Mouse (Mus musculus): ENCODE measurements at regions not wholly inside any gene's neighbourhood (a gene's known extent, or its start where the extent isn't known, plus 50 kb on each side); places are given as distances from the start of the nearest gene placed in this dataset.

- 73% methylated on average over 2 of the region's 2 CpGs for WGBS
- no peak overlapping the region for H3K4me2 ChIP-seq (replicated peaks; ENCODE audit: low read depth, low read length)
- no peak overlapping the region for H3K4me3 ChIP-seq (ENCODE audit: low read depth, low read length)
- H3K4me1 ChIP-seq (replicated peaks; ENCODE audit: control insufficient read depth, insufficient read depth, low read length): no peaks in the 10 kb centered on the region
- H3K27me3 ChIP-seq (ENCODE audit: control insufficient read depth, insufficient read depth, low read length): no peaks in the 10 kb centered on the region
- no peaks in the 10 kb centered on the region for H3K9me3 ChIP-seq (ENCODE audit: control insufficient read depth, low read length)
- H3K36me3 ChIP-seq (ENCODE audit: control insufficient read depth, insufficient read depth, low read length): no peaks in the 10 kb centered on the region
- DNase-seq (ENCODE audit: low spot score): no peak
- ATAC-seq (ENCODE audit: low FRiP score): no peak
- H3K9ac ChIP-seq (ENCODE audit: low read depth, low read length): no peak overlapping the region
- H3K27ac ChIP-seq (ENCODE audit: low read depth, low read length): no peak overlapping the region
These were observed 165.5 kb downstream of the Ackr3 start for GRCm38 (mm10) chr1:90369287-90369686.

- Histone ChIP-seq H3K27ac (ENCODE audit: low read depth, low read length) (no peak overlapping the region), H3K27me3 (ENCODE audit: control insufficient read depth, insufficient read depth, low read length) (no peaks in the 10 kb centered on the region), H3K4me1 (replicated peaks; ENCODE audit: control insufficient read depth, insufficient read depth, low read length) (no peaks in the 10 kb centered on the region), H3K4me2 (replicated peaks; ENCODE audit: low read depth, low read length) (no peak overlapping the region), H3K36me3 (ENCODE audit: control insufficient read depth, insufficient read depth, low read length) (no peaks in the 10 kb centered on the region), H3K9me3 (ENCODE audit: control insufficient read depth, low read length) (no peaks in the 10 kb centered on the region), H3K4me3 (ENCODE audit: low read depth, low read length) (no peak overlapping the region), H3K9ac (ENCODE audit: low read depth, low read length) (no peak overlapping the region)
- ATAC-seq (ENCODE audit: low FRiP score) (no peak), DNase-seq (ENCODE audit: low spot score) (no peak)
- WGBS: 84% methylated on average over 5 of the region's 5 CpGs
These were observed 167.0 kb downstream of the Ackr3 start for GRCm38 (mm10) chr1:90370766-90371165.

GRCm38 (mm10) chr1:90373001-90373400, 169.2 kb downstream of the Ackr3 start:
- 66% methylated on average over 5 of the region's 5 CpGs for WGBS
- no peak overlapping the region for H3K9ac ChIP-seq (ENCODE audit: low read depth, low read length)

GRCm38 (mm10) chr1:90374517-90374916, 170.7 kb downstream of the Ackr3 start:
- Histone ChIP-seq H3K4me1 (replicated peaks; ENCODE audit: control insufficient read depth, insufficient read depth, low read length) (no peaks in the 10 kb centered on the region), H3K27ac (ENCODE audit: low read depth, low read length) (no peak overlapping the region), H3K27me3 (ENCODE audit: control insufficient read depth, insufficient read depth, low read length) (no peaks in the 10 kb centered on the region), H3K36me3 (ENCODE audit: control insufficient read depth, insufficient read depth, low read length) (no peaks in the 10 kb centered on the region), H3K4me3 (ENCODE audit: low read depth, low read length) (no peak overlapping the region), H3K9me3 (ENCODE audit: control insufficient read depth, low read length) (no peaks in the 10 kb centered on the region), H3K9ac (ENCODE audit: low read depth, low read length) (no peak overlapping the region), H3K4me2 (replicated peaks; ENCODE audit: low read depth, low read length) (no peak overlapping the region)
- ATAC-seq (ENCODE audit: low FRiP score) (no peak), DNase-seq (ENCODE audit: low spot score) (no peak)
- 89% methylated on average over 12 of the region's 12 CpGs for WGBS

More at GRCm38 (mm10) chr1:90373001-90373400, 169.2 kb downstream of the Ackr3 start:
- no peak for ATAC-seq (ENCODE audit: low FRiP score)
- no peaks in the 10 kb centered on the region for H3K4me1 ChIP-seq (replicated peaks; ENCODE audit: control insufficient read depth, insufficient read depth, low read length)
- H3K27ac ChIP-seq (ENCODE audit: low read depth, low read length): no peak overlapping the region
- H3K4me2 ChIP-seq (replicated peaks; ENCODE audit: low read depth, low read length): no peak overlapping the region
- no peaks in the 10 kb centered on the region for H3K27me3 ChIP-seq (ENCODE audit: control insufficient read depth, insufficient read depth, low read length)
- no peak overlapping the region for H3K4me3 ChIP-seq (ENCODE audit: low read depth, low read length)
- H3K36me3 ChIP-seq (ENCODE audit: control insufficient read depth, insufficient read depth, low read length): no peaks in the 10 kb centered on the region
- DNase-seq (ENCODE audit: low spot score): no peak
- no peaks in the 10 kb centered on the region for H3K9me3 ChIP-seq (ENCODE audit: control insufficient read depth, low read length)

- H3K9ac ChIP-seq (ENCODE audit: low read depth, low read length): no peak overlapping the region
- H3K9me3 ChIP-seq (ENCODE audit: control insufficient read depth, low read length): no peaks in the 10 kb centered on the region
- no peak for DNase-seq (ENCODE audit: low spot score)
- no peak for ATAC-seq (ENCODE audit: low FRiP score)
- H3K4me2 ChIP-seq (replicated peaks; ENCODE audit: low read depth, low read length): no peak overlapping the region
- no peaks in the 10 kb centered on the region for H3K27me3 ChIP-seq (ENCODE audit: control insufficient read depth, insufficient read depth, low read length)
- H3K27ac ChIP-seq (ENCODE audit: low read depth, low read length): no peak overlapping the region
- no peaks in the 10 kb centered on the region for H3K4me1 ChIP-seq (replicated peaks; ENCODE audit: control insufficient read depth, insufficient read depth, low read length)
- 87% methylated on average over 9 of the region's 9 CpGs for WGBS
- no peak overlapping the region for H3K4me3 ChIP-seq (ENCODE audit: low read depth, low read length)
- no peaks in the 10 kb centered on the region for H3K36me3 ChIP-seq (ENCODE audit: control insufficient read depth, insufficient read depth, low read length)
These were observed 176.4 kb downstream of the Ackr3 start for GRCm38 (mm10) chr1:90380034-90380705.

- H3K4me3 ChIP-seq (ENCODE audit: low read depth, low read length): no peak overlapping the region
- DNase-seq (ENCODE audit: low spot score) (no peak), ATAC-seq (ENCODE audit: low FRiP score) (no peak)
- no peaks in the 10 kb centered on the region for H3K9me3 ChIP-seq (ENCODE audit: control insufficient read depth, low read length)
- no peaks in the 10 kb centered on the region for H3K27me3 ChIP-seq (ENCODE audit: control insufficient read depth, insufficient read depth, low read length)
- H3K36me3 ChIP-seq (ENCODE audit: control insufficient read depth, insufficient read depth, low read length): no peaks in the 10 kb centered on the region
- WGBS: 77% methylated on average over 11 of the region's 11 CpGs
- H3K4me2 ChIP-seq (replicated peaks; ENCODE audit: low read depth, low read length): no peak overlapping the region
- no peak overlapping the region for H3K27ac ChIP-seq (ENCODE audit: low read depth, low read length)
- no peak overlapping the region for H3K9ac ChIP-seq (ENCODE audit: low read depth, low read length)
- H3K4me1 ChIP-seq (replicated peaks; ENCODE audit: control insufficient read depth, insufficient read depth, low read length): no peaks in the 10 kb centered on the region
These were observed 179.2 kb downstream of the Ackr3 start for GRCm38 (mm10) chr1:90382941-90383470.

- H3K9ac ChIP-seq (ENCODE audit: low read depth, low read length): no peak overlapping the region
- no peak overlapping the region for H3K4me2 ChIP-seq (replicated peaks; ENCODE audit: low read depth, low read length)
- ATAC-seq (ENCODE audit: low FRiP score) (no peak), DNase-seq (ENCODE audit: low spot score) (no peak)
- no peaks in the 10 kb centered on the region for H3K27me3 ChIP-seq (ENCODE audit: control insufficient read depth, insufficient read depth, low read length)
- no peaks in the 10 kb centered on the region for H3K4me1 ChIP-seq (replicated peaks; ENCODE audit: control insufficient read depth, insufficient read depth, low read length)
- H3K9me3 ChIP-seq (ENCODE audit: control insufficient read depth, low read length): no peaks in the 10 kb centered on the region
- H3K36me3 ChIP-seq (ENCODE audit: control insufficient read depth, insufficient read depth, low read length): no peaks in the 10 kb centered on the region
- no peak overlapping the region for H3K27ac ChIP-seq (ENCODE audit: low read depth, low read length)
- H3K4me3 ChIP-seq (ENCODE audit: low read depth, low read length): no peak overlapping the region
- 69% methylated on average over 4 of the region's 4 CpGs for WGBS
These were observed 181.2 kb downstream of the Ackr3 start for GRCm38 (mm10) chr1:90385024-90385423.

- Histone ChIP-seq H3K36me3 (ENCODE audit: control insufficient read depth, insufficient read depth, low read length) (no peaks in the 10 kb centered on the region), H3K9ac (ENCODE audit: low read depth, low read length) (no peak overlapping the region), H3K4me2 (replicated peaks; ENCODE audit: low read depth, low read length) (no peak overlapping the region), H3K4me3 (ENCODE audit: low read depth, low read length) (no peak overlapping the region), H3K4me1 (replicated peaks; ENCODE audit: control insufficient read depth, insufficient read depth, low read length) (no peaks in the 10 kb centered on the region), H3K27me3 (ENCODE audit: control insufficient read depth, insufficient read depth, low read length) (no peaks in the 10 kb centered on the region), H3K27ac (ENCODE audit: low read depth, low read length) (no peak overlapping the region), H3K9me3 (ENCODE audit: control insufficient read depth, low read length) (no peaks in the 10 kb centered on the region)
- ATAC-seq (ENCODE audit: low FRiP score) (no peak), DNase-seq (ENCODE audit: low spot score) (no peak)
- 87% methylated on average over 7 of the region's 7 CpGs for WGBS
These were observed 183.0 kb downstream of the Ackr3 start for GRCm38 (mm10) chr1:90386792-90387191.

- Histone ChIP-seq H3K4me1 (replicated peaks; ENCODE audit: control insufficient read depth, insufficient read depth, low read length) (no peaks in the 10 kb centered on the region), H3K9ac (ENCODE audit: low read depth, low read length) (no peak overlapping the region), H3K4me2 (replicated peaks; ENCODE audit: low read depth, low read length) (no peak overlapping the region), H3K4me3 (ENCODE audit: low read depth, low read length) (no peak overlapping the region), H3K27ac (ENCODE audit: low read depth, low read length) (no peak overlapping the region), H3K9me3 (ENCODE audit: control insufficient read depth, low read length) (no peaks in the 10 kb centered on the region), H3K36me3 (ENCODE audit: control insufficient read depth, insufficient read depth, low read length) (no peaks in the 10 kb centered on the region), H3K27me3 (ENCODE audit: control insufficient read depth, insufficient read depth, low read length) (no peaks in the 10 kb centered on the region)
- DNase-seq (ENCODE audit: low spot score): no peak
- no peak for ATAC-seq (ENCODE audit: low FRiP score)
- WGBS: 85% methylated on average over 7 of the region's 7 CpGs
These were observed 186.6 kb downstream of the Ackr3 start for GRCm38 (mm10) chr1:90390422-90390821.
